Mouse (Mus musculus): Measurements from ENCODE around the gene Nol12.

The Nol12 gene

GRCm38 (mm10) chr15:78934784-78935320, at the start of gene Nol12:
Nol12 (plus strand) TSS chr15:78934933.
- DNase-seq (ENCODE audit: low spot score): peak; percentile 65

- no peak for DNase-seq (ENCODE audit: low spot score)
Measured at GRCm38 (mm10) chr15:78889401-78889853, 45.3 kb upstream of the Nol12 start.

DNA sequence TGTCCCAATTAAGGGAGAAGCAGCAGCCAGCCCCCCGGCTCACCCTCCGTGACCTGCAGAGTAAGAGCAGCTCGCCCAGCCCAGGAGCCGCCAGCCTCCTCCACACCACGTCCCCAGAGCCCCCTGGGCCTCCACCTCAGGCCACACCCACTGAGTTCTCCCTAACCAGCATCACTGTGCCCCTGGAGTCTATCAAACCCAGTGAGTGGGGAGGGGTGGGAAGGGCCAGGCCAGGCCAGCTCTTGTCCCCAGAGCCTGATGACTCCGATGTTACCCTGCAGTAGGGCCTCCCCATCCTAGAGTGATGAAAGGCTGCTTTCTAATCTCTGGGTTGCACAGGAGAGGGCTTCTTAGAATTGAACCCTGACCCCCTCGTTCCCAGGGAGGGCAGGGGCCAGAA, 42.3 kb upstream of the Nol12 start:
- no peak for DNase-seq (ENCODE audit: low spot score)

DNA sequence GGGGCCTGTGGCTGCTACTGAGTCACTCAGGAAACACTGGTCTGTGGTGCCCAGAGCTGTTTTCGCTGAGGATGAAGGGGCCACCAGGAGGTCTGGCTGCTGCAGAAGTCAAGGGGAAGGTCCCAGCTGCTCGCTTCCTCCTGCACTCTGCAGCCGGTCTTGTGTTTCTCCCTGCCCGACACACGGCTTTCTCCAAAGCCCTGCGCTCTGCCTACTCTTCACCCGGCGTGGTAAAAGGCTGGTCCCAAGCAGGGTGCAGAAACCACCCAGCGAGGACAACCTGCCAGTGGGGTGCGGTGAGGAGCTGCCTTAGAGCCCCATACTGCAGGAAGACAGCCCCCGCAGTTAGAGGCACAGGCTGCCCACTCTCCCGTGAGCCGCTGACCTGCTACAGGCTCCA, 40.0 kb upstream of the Nol12 start:
- DNase-seq (ENCODE audit: low spot score): no peak

DNA sequence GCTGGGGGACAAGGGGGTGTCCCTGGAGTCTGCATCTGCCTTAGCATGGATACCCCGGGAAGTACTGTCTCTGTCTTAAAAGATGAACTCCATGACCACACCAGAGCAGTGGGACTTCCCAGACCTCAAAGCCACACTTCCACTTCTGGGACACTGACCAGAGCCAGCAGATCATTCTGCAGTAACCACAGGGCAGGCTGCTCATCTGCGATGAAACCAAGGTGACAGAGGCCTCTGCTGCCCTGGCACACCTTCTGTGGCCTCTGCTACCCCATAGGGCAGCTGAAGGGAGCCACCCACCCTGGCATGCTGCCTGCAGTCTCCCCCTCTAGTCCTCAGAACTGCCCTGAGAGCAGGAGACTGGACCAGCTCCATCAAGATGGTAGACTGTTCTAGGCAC, 39.0 kb upstream of the Nol12 start:
- no peak for DNase-seq (ENCODE audit: low spot score)

- DNase-seq (ENCODE audit: low spot score): no peak
Measured at GRCm38 (mm10) chr15:78896149-78896548, 38.6 kb upstream of the Nol12 start.

- DNase-seq (ENCODE audit: low spot score): no peak
Measured at GRCm38 (mm10) chr15:78897488-78897887, 37.2 kb upstream of the Nol12 start.

GRCm38 (mm10) chr15:78898507-78899001, 36.2 kb upstream of the Nol12 start:
- no peak for DNase-seq (ENCODE audit: low spot score)

DNA sequence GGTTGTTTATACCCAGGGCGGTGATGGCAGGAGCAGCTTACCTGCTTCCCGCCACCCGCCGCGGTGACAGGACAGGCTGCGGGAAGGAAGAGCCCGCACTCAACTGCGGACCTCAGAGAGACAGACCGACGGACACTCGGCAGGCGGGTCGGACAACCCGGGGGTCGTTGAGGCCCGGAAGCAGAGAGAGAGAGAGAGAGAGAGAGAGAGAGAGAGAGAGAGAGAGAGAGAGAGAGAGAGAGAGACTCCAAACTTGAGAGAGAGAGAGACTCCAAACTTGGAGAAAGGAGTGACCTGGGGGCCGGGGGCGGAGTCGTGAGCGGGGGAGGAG, 35.4 kb upstream of the Nol12 start, which contains the start of gene Gm49510:
Gene Gm49510 (plus strand): TSS at position 259 of the 331 bp plus-strand sequence.
- no peak for DNase-seq (ENCODE audit: low spot score)

DNA sequence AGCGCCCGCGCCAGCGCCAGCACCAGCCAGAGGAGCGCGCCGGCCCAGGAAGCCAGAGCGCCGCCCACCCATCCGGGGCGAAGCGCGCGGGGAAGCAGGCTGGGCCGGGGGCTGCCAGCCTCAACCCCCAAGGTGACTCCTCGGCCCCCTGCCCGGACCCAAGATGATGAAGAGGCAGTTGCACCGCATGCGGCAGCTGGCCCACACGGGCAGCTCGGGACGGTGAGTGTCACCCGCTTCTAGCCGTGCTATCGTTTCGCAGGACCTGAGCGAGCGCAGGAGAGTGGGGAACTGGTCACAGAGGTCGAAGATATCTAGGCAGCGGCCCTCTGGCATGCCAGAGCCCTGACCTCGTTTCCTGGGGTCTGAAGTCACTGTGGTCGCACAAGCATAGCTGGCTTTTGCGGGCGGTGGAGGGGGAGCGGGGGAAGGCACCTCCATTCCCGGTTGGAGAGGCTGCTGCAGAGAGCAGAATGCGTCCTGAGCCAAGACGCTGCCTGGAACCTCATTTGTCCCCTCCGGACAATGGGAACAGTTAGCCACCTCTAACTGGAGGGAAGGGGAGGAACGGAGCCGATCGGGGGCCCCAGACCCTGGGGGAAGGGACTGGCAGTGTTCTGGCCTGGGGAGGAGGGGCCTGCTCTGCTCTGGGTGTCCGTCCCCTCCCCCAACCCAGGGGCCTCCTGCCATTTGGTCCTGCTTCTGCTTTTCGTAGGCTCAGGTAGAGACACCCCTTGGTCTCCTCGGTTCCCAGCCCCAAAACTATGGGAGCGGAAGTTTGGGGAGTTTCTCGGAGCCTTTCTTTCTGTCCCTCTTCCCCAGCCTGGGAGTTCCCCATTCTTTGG, 34.8 kb upstream of the Nol12 start, which contains the start of gene Sh3bp1:
Gene Sh3bp1 (plus strand): TSS at position 29 of the 845 bp plus-strand sequence.
- peak; percentile 57 for DNase-seq (ENCODE audit: low spot score)

GRCm38 (mm10) chr15:78900585-78901421, 33.9 kb upstream of the Nol12 start:
- DNase-seq (ENCODE audit: low spot score): no peak

GRCm38 (mm10) chr15:78901422-78901789, 33.3 kb upstream of the Nol12 start:
- DNase-seq (ENCODE audit: low spot score): no peak

- DNase-seq (ENCODE audit: low spot score): no peak
Measured at GRCm38 (mm10) chr15:78903243-78903642, 31.5 kb upstream of the Nol12 start.

- DNase-seq (ENCODE audit: low spot score): no peak
Measured at GRCm38 (mm10) chr15:78908399-78908798, 26.3 kb upstream of the Nol12 start.

DNA sequence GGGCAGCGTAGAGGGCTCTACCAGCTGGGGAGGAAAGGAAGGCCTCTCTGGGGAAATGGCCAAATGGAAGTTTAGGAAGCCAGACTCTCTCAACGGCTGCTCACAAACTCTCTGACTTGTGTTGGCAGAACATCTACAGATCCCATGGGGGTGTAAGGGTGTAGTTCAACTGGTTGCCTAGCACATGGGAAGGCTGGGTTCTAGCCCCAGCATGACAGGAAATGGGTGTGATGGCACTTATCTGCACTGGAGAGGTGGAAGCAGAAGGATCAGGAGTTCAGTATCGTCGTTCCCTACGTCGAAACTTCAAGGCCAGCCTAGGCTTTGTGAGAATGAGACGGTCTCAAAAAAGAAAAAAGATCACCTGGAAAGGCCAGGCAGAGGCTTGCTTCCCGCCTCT, 25.8 kb upstream of the Nol12 start:
- no peak for DNase-seq (ENCODE audit: low spot score)

DNA sequence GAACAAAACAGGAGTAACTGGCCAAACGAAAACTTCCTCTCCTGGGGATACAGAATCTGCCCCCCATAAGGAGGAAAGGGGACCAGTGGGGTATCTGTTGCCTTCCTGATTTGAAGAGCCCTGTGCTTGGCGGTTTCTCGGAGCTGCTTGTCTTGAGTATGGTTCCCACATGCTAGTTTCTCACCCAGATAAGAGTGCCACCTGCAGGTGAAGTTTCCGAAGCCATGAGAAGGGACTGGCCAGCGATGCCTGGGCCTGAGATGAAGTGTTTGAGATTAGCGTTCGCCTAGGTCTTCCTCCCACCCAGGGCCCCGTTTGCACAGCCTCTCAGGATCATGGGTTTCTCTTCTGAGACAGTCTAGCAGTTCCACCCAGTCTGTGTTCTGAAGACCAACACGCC, 22.7 kb upstream of the Nol12 start:
- no peak for DNase-seq (ENCODE audit: low spot score)

- peak; percentile 90 for DNase-seq (ENCODE audit: low spot score)
Measured at GRCm38 (mm10) chr15:78913632-78914090, 21.1 kb upstream of the Nol12 start, which contains the start of gene Pdxp. Pdxp (plus strand) TSS chr15:78913919.

DNA sequence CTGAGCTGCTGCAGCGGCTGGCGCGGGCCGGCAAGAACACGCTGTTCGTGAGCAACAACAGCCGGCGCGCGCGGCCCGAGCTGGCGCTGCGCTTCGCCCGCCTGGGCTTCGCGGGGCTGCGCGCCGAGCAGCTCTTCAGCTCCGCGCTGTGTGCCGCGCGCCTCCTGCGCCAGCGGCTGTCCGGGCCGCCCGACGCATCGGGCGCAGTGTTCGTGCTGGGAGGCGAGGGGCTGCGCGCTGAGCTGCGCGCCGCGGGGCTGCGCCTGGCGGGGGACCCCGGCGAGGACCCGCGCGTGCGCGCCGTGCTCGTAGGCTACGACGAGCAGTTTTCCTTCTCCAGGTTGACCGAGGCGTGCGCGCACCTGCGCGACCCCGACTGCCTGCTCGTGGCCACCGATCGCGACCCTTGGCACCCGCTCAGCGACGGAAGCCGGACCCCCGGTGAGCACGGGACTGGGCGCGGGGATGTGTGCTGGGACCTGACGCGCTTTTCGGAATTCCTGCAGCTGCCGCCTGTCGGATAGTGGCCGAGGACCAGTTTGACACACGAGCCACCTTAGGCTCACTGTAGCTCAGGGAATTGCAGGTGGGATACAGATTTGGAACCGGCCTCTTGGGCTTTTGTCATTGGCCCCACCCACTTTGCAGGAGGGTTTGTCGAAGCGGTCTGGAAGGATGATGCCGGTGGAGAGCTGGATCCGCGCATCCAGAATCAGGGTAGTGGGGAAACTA, 20.5 kb upstream of the Nol12 start:
- no peak for DNase-seq (ENCODE audit: low spot score)

- no peak for DNase-seq (ENCODE audit: low spot score)
Measured at GRCm38 (mm10) chr15:78914823-78915659, 19.7 kb upstream of the Nol12 start.

DNA sequence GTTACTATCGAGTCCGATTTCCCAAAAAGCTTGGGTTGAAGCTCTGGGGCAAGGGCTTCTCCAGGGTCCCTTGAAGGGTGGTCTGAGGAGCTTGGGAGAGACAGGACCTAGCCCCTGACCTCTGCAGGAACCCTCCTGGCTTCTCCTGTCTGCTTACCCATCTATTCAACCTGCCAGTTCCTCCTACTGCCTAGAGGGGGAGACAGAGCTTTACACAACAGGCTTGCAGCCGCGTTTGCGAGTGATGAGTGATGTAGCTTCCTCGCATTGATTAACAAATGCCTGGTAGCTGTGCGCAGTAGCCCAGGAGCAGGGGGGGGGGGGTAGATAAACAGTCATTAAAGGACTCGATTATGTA, 19.1 kb upstream of the Nol12 start:
- no peak for DNase-seq (ENCODE audit: low spot score)
